Mouse (Mus musculus) kidney, embryonic 14.5 days (tissue): Measurements from ENCODE around the gene Rex1bd. TPM values are rescaled to one million over a fixed set of nuclear protein-coding genes. Genes with fewer than 3 reads are reported as not detected.

Source experiments
- ATAC-seq: fragments of 200-750 bp; cut with Nextera tagmentation; 2 replicates; pipeline ENCODE4 v1.8.0; 2017; ENCODE audit warnings: moderate number of reproducible peaks, mild to moderate bottlenecking, moderate TSS enrichment, moderate library complexity; ENCODE audit not compliant: low FRiP score, low TSS enrichment
- H3K27ac ChIP-seq: fragments of 300-500 bp; sonication (generic); 2 replicates; pipeline ENCODE4 v1.5.1; 2014; ENCODE audit warnings: low read depth, mild to moderate bottlenecking, low read length, moderate library complexity, mixed read lengths
- H3K27me3 ChIP-seq: fragments of 300-500 bp; sonication (generic); 2 replicates; pipeline ENCODE4 v1.6.1; 2014; ENCODE audit warnings: mild to moderate bottlenecking, low read length; ENCODE audit not compliant: control insufficient read depth, insufficient read depth
- H3K36me3 ChIP-seq: fragments of 300-500 bp; sonication (generic); 2 replicates; pipeline ENCODE4 v1.6.1; 2014; ENCODE audit warnings: low read length, mixed read lengths; ENCODE audit not compliant: control insufficient read depth, insufficient read depth
- H3K4me1 ChIP-seq: fragments of 300-500 bp; sonication (generic); 2 replicates; pipeline ENCODE4 v1.6.1; 2014; ENCODE audit warnings: low read length, mixed read lengths; ENCODE audit not compliant: control insufficient read depth, insufficient read depth
- H3K4me2 ChIP-seq: fragments of 300-500 bp; sonication (generic); replicated peaks from 2 replicates; pipeline ENCODE4 v1.6.1; 2014; ENCODE audit warnings: low read depth, mild to moderate bottlenecking, low read length
- H3K4me3 ChIP-seq: fragments of 300-500 bp; sonication (generic); 2 replicates; pipeline ENCODE4 v1.5.1; 2014; ENCODE audit warnings: mild to moderate bottlenecking, low read length
- H3K9ac ChIP-seq: fragments of 300-500 bp; sonication (generic); 2 replicates; pipeline ENCODE4 v1.6.1; 2014; ENCODE audit warnings: low read depth, mild to moderate bottlenecking, low read length, moderate library complexity
- H3K9me3 ChIP-seq: fragments of 300-500 bp; sonication (generic); 2 replicates; pipeline ENCODE4 v1.6.1; 2016; ENCODE audit warnings: low read length; ENCODE audit not compliant: control insufficient read depth
- WGBS: fragments of 180-500 bp; shearing (Covaris S2); extraction: QIAGEN DNeasy Blood & Tissue Kit; methylation state at CpG from one replicate; pipeline ENCODE4 v1.1.7; 2014; 5-methylcytosine and 5-hydroxymethylcytosine counted together
- polyA plus RNA-seq: library from polyadenylated mRNA; unstranded; fragments of >200 nt; fragmentation: Nextera tagmentation; extraction: Ambion mirVana; gene quantifications from 2 replicates; pipeline ENCODE4 v1.2.1, GENCODE M21; 2014

Rex1bd gene
- polyA plus RNA-seq, 1 experiment from 2014 or later, result 129 TPM

- WGBS, result 2% methylated on average over 74 of the region's 74 CpGs
- peak within 1 kb of the TSS; percentile 97 for H3K9ac ChIP-seq
Measured at GRCm38 (mm10) chr8:70510228-70510915, 3.8 kb upstream of the Rex1bd start, which contains the start of gene Uba52. Gene Uba52, minus strand, starts transcription at chr8:70510801.

GRCm38 (mm10) chr8:70509281-70509952 is 2.9 kb upstream of the Rex1bd start:
- whole genome bisulfite sequencing, result 13% methylated on average over 25 of the region's 25 CpGs
- peak overlapping the region; percentile 83 for H3K4me2 ChIP-seq
- peak overlapping the region; percentile 87 for H3K4me3 ChIP-seq
- H3K4me1 ChIP-seq, result peaks cover 20% of the 10 kb centered on the region
- peak overlapping the region; percentile 94 for H3K27ac ChIP-seq
- H3K9me3 ChIP-seq, result no peaks in the 10 kb centered on the region
- peak overlapping the region; percentile 97 for H3K9ac ChIP-seq
- no peak for ATAC-seq
- peaks cover 39% of the 10 kb centered on the region for H3K36me3 ChIP-seq
- H3K27me3 ChIP-seq, result no peaks in the 10 kb centered on the region

More at GRCm38 (mm10) chr8:70510228-70510915, 3.8 kb upstream of the Rex1bd start, which contains the start of gene Uba52:
- Histone ChIP-seq H3K9me3 (no peaks in the 10 kb centered on the region), H3K4me2 (peak within 1 kb of the TSS; percentile 83), H3K27ac (peak within 1 kb of the TSS; percentile 94), H3K36me3 (peaks cover 44% of the 10 kb centered on the region), H3K4me3 (peak within 1 kb of the TSS; percentile 87), H3K4me1 (peaks cover 15% of the 10 kb centered on the region), H3K27me3 (no peaks in the 10 kb centered on the region)
- ATAC-seq, result peak; percentile 85

- Histone ChIP-seq H3K9ac (0 out of 2 replicates have a peak overlapping the region, but pooled peaks have one; percentile 90), H3K36me3 (peaks cover 30% of the 10 kb centered on the region), H3K4me2 (peak overlapping the region; percentile 80; the same call in 1 of the 2 replicates), H3K9me3 (no peaks in the 10 kb centered on the region), H3K27me3 (peaks cover 20% of the 10 kb centered on the region; the same call in 1 of the 2 replicates), H3K4me1 (peaks cover 33% of the 10 kb centered on the region), H3K27ac (0 out of 2 replicates have a peak overlapping the region, but pooled peaks have one; percentile 55), H3K4me3 (peak overlapping the region; percentile 77; the same call in 1 of the 2 replicates)
- no peak for ATAC-seq
- WGBS, result 77% methylated on average over 5 of the region's 5 CpGs
Measured at GRCm38 (mm10) chr8:70507027-70507393, 458 bp upstream of the Rex1bd start.

GRCm38 (mm10) chr8:70505698-70506327 is 739 bp downstream of the Rex1bd start:
- H3K4me2 ChIP-seq, result peak overlapping the region; percentile 80
- peak overlapping the region; percentile 77 for H3K4me3 ChIP-seq
- peaks cover 32% of the 10 kb centered on the region for H3K27me3 ChIP-seq
- peaks cover 36% of the 10 kb centered on the region for H3K4me1 ChIP-seq
- H3K36me3 ChIP-seq, result peaks cover 27% of the 10 kb centered on the region
- peak overlapping the region; percentile 90 for H3K9ac ChIP-seq
- H3K27ac ChIP-seq, result no peak overlapping the region
- ATAC-seq, result peak; percentile 30
- no peaks in the 10 kb centered on the region for H3K9me3 ChIP-seq
- 38% methylated on average over 32 of the region's 32 CpGs for WGBS

DNA sequence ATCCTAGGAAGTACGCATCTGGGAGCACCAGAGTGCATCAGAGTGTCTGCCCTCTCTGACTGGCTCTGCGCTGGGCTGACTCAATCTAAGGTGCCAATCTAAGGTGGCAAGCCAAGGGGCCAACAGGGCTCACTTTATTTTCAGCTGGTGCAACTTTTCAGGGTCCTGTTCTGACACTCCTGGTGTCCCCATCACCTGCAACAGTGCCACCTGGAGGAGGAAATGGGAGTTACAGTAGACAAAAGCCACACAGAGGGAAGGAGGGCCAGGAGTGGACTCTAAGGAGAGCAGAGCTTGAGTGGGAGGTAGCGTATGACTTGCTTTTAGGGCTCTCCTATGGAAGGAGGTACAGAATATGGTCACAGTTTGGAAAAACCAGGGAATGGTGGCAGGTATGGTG is 1.7 kb downstream of the Rex1bd start:
- no peak for ATAC-seq
- H3K4me2 ChIP-seq, result no peak overlapping the region
- 75% methylated on average over 3 of the region's 3 CpGs for WGBS
- no peaks in the 10 kb centered on the region for H3K9me3 ChIP-seq
- peaks cover 41% of the 10 kb centered on the region for H3K27me3 ChIP-seq
- peaks cover 38% of the 10 kb centered on the region for H3K4me1 ChIP-seq
- H3K4me3 ChIP-seq, result no peak overlapping the region
- no peak overlapping the region for H3K9ac ChIP-seq
- no peak overlapping the region for H3K27ac ChIP-seq
- H3K36me3 ChIP-seq, result peaks cover 27% of the 10 kb centered on the region

GRCm38 (mm10) chr8:70504291-70504716 is 2.2 kb downstream of the Rex1bd start:
- no peak for ATAC-seq
- Histone ChIP-seq H3K27ac (no peak overlapping the region), H3K36me3 (peaks cover 27% of the 10 kb centered on the region), H3K4me3 (no peak overlapping the region), H3K9ac (no peak overlapping the region), H3K4me1 (peaks cover 38% of the 10 kb centered on the region), H3K9me3 (no peaks in the 10 kb centered on the region), H3K4me2 (no peak overlapping the region), H3K27me3 (peaks cover 47% of the 10 kb centered on the region)
- WGBS, result 41% methylated on average over 16 of the region's 16 CpGs

GRCm38 (mm10) chr8:70503062-70503750 is 3.3 kb downstream of the Rex1bd start:
- 13% methylated on average over 46 of the region's 46 CpGs for WGBS
- Histone ChIP-seq H3K9me3 (no peaks in the 10 kb centered on the region), H3K27me3 (peaks cover 57% of the 10 kb centered on the region), H3K27ac (no peak overlapping the region), H3K9ac (no peak overlapping the region), H3K4me1 (peaks cover 29% of the 10 kb centered on the region), H3K36me3 (peaks cover 16% of the 10 kb centered on the region), H3K4me2 (0 out of 2 replicates have a peak overlapping the region, but pooled peaks have one; percentile 1), H3K4me3 (no peak overlapping the region)
- 0 out of 2 replicates have a peak, but pooled peaks have one; percentile 7 for ATAC-seq

- no peak overlapping the region for H3K27ac ChIP-seq
- peaks cover 63% of the 10 kb centered on the region for H3K27me3 ChIP-seq
- H3K9me3 ChIP-seq, result no peaks in the 10 kb centered on the region
- WGBS, result 36% methylated on average over 12 of the region's 12 CpGs
- no peak overlapping the region for H3K9ac ChIP-seq
- no peak for ATAC-seq
- no peak overlapping the region for H3K4me3 ChIP-seq
- H3K4me1 ChIP-seq, result peaks cover 29% of the 10 kb centered on the region
- peaks cover 9% of the 10 kb centered on the region for H3K36me3 ChIP-seq
- H3K4me2 ChIP-seq, result no peak overlapping the region; the same call in 1 of the 2 replicates
Measured at GRCm38 (mm10) chr8:70502540-70502939, 4.0 kb downstream of the Rex1bd start.
